Mouse (Mus musculus): ENCODE data around the gene Shc4. TPM values are rescaled to one million over a fixed set of nuclear protein-coding genes. Genes with fewer than 3 reads are reported as not detected.

Gene Shc4
- total RNA-seq, 1 experiment = 1.1 TPM

- in situ Hi-C loops (cut with MboI; ENCODE audit: low sequenced_read_pairs in 2 of 2, unreplicated experiment in 2 of 2) = no loop called here
- H3K9ac ChIP-seq (ENCODE audit: insufficient read depth, low read depth, low read length, poor library complexity, severe bottlenecking) = no peak overlapping the region
- H3K4me1 ChIP-seq (ENCODE audit: control insufficient read depth in 2 of 2, insufficient read depth in 2 of 2, low read length in 2 of 2, poor library complexity in 1 of 2) = no peaks in the 10 kb centered on the region
- no peak for DNase-seq (ENCODE audit: low read depth, low spot score)
- TF ChIP-seq ZC3H11A (IDR thresholded peaks at IDR 0.05; ENCODE audit: borderline replicate concordance, low read depth, low read length) (no peak), HCFC1 (IDR thresholded peaks at IDR 0.05; ENCODE audit: borderline replicate concordance, insufficient read depth, low read length) (no peak), CHD2 (IDR thresholded peaks at IDR 0.05; ENCODE audit: low read depth, low read length) (no peak), ZNF384 (IDR thresholded peaks at IDR 0.05; ENCODE audit: low read depth, low read length) (no peak), MAFK (IDR thresholded peaks at IDR 0.05; ENCODE audit: insufficient read depth, low read depth, low read length) (no peak)
- no peak overlapping the region for H3K4me3 ChIP-seq (ENCODE audit: insufficient read depth in 1 of 2, low read depth in 1 of 2, low read length in 2 of 2, poor library complexity in 1 of 2, severe bottlenecking in 1 of 2)
- H3K36me3 ChIP-seq (ENCODE audit: control insufficient read depth, insufficient read depth, low read length, poor library complexity, severe bottlenecking) = peaks cover 34% of the 10 kb centered on the region
- H3K27ac ChIP-seq (ENCODE audit: insufficient read depth, low read depth, low read length, poor library complexity, severe bottlenecking) = no peak overlapping the region
- H3K9me3 ChIP-seq (ENCODE audit: control insufficient read depth, insufficient read depth, low read depth, low read length) = no peaks in the 10 kb centered on the region
Measured at GRCm38 (mm10) chr2:125581081-125581480, 142.9 kb downstream of the Shc4 start.

GRCm38 (mm10) chr2:125577670-125578069, 146.3 kb downstream of the Shc4 start:
- TF ChIP-seq ZC3H11A (IDR thresholded peaks at IDR 0.05; ENCODE audit: borderline replicate concordance, low read depth, low read length) (no peak), MAFK (IDR thresholded peaks at IDR 0.05; ENCODE audit: insufficient read depth, low read depth, low read length) (no peak), CHD2 (IDR thresholded peaks at IDR 0.05; ENCODE audit: low read depth, low read length) (no peak), HCFC1 (IDR thresholded peaks at IDR 0.05; ENCODE audit: borderline replicate concordance, insufficient read depth, low read length) (no peak), ZNF384 (IDR thresholded peaks at IDR 0.05; ENCODE audit: low read depth, low read length) (no peak)
- no peak for DNase-seq (ENCODE audit: low read depth, low spot score)
- Histone ChIP-seq H3K9ac (ENCODE audit: insufficient read depth, low read depth, low read length, poor library complexity, severe bottlenecking) (no peak overlapping the region), H3K27ac (ENCODE audit: insufficient read depth, low read depth, low read length, poor library complexity, severe bottlenecking) (no peak overlapping the region), H3K4me3 (ENCODE audit: insufficient read depth in 1 of 2, low read depth in 1 of 2, low read length in 2 of 2, poor library complexity in 1 of 2, severe bottlenecking in 1 of 2) (no peak overlapping the region), H3K4me1 (ENCODE audit: control insufficient read depth in 2 of 2, insufficient read depth in 2 of 2, low read length in 2 of 2, poor library complexity in 1 of 2) (no peaks in the 10 kb centered on the region), H3K9me3 (ENCODE audit: control insufficient read depth, insufficient read depth, low read depth, low read length) (no peaks in the 10 kb centered on the region), H3K36me3 (ENCODE audit: control insufficient read depth, insufficient read depth, low read length, poor library complexity, severe bottlenecking) (peaks cover 28% of the 10 kb centered on the region)
- in situ Hi-C loops (cut with MboI; ENCODE audit: low sequenced_read_pairs in 2 of 2, unreplicated experiment in 2 of 2) = no loop called here

Other genes with a start within 250 kb of the Shc4 start
- gene Gm9913, start 219.1 kb downstream of the Shc4 start, total RNA-seq (2012; rRNA removed) = 0.32 TPM in 1 of 2 replicates, not detected in the other
- gene Fbn1, start 216.2 kb downstream of the Shc4 start, total RNA-seq (2012; rRNA removed) = 6.8 and 9.6 TPM in 2 replicates
- 12.5 and 16.2 TPM in 2 replicates for gene Cep152, start 99.0 kb downstream of the Shc4 start, total RNA-seq (2012; rRNA removed)
- gene Eid1, start 51.1 kb downstream of the Shc4 start, total RNA-seq (2012; rRNA removed) = 12.5 and 23.6 TPM in 2 replicates
- gene Secisbp2l, start 58.7 kb upstream of the Shc4 start, total RNA-seq (2012; rRNA removed) = 11.7 and 14.9 TPM in 2 replicates
- gene Galk2, start 135.0 kb upstream of the Shc4 start, total RNA-seq (2012; rRNA removed) = 16.3 and 20.1 TPM in 2 replicates
- gene Cops2, start 135.0 kb upstream of the Shc4 start, total RNA-seq (2012; rRNA removed) = 82.2 and 114 TPM in 2 replicates

Data from ES-E14 (cell line).